Mouse (Mus musculus): ENCODE data around the gene Etv3.
A peak's percentile ranks its signal among the peaks of the same experiment; 100 is the strongest.

The Etv3 gene

GRCm38 (mm10) chr3:87560156-87560555, 34.9 kb downstream of the Etv3 start:
- no peak for DNase-seq

- no peak for DNase-seq
Measured at GRCm38 (mm10) chr3:87561434-87561833, 36.2 kb downstream of the Etv3 start.

- DNase-seq, result peak; percentile 85
Measured at GRCm38 (mm10) chr3:87562370-87562769, 37.2 kb downstream of the Etv3 start.

- no peak for DNase-seq
Measured at GRCm38 (mm10) chr3:87563466-87563865, 38.3 kb downstream of the Etv3 start.

GRCm38 (mm10) chr3:87565623-87566022, 40.4 kb downstream of the Etv3 start:
- no peak for DNase-seq

GRCm38 (mm10) chr3:87566066-87566465, 40.9 kb downstream of the Etv3 start:
- peak; percentile 29 for DNase-seq

GRCm38 (mm10) chr3:87567497-87567896, 42.3 kb downstream of the Etv3 start:
- no peak for DNase-seq

GRCm38 (mm10) chr3:87568681-87569080, 43.5 kb downstream of the Etv3 start:
- DNase-seq, result no peak

GRCm38 (mm10) chr3:87575766-87576165, 50.6 kb downstream of the Etv3 start:
- no peak for DNase-seq

GRCm38 (mm10) chr3:87582259-87582658, 57.1 kb downstream of the Etv3 start:
- no peak for DNase-seq
